ENCODE assay signal across 12 mouse cellular contexts in genomic region chr5:151022939-151023338, GRCm38 (mm10).
A peak's percentile ranks its signal among the peaks of the same experiment; 100 is the strongest.
DNase-seq lines count a peak whose midpoint lies in the region; ATAC-seq and TF ChIP-seq lines count a peak whose summit lies in the region.
"Had no signal": no experiment of that assay in that cellular context is flagged by ENCODE, and none has a peak within 500 bp of the region (broad histone marks: within the 10 kb centered on the region; RNA-seq: fewer than 3 reads in every experiment).

No protein-coding gene starts in this region.

- H3K9ac ChIP-seq in kidney, embryonic 16.5 days (replicated peaks; ENCODE audit: low read length), result no peak overlapping the region
- no peak overlapping the region for H3K9ac ChIP-seq in intestine, embryonic 15.5 days
- H3K9ac ChIP-seq: liver, embryonic 13.5 days had no signal

- no peak for TF ChIP-seq CTCF in kidney, adult 2 months (conservative IDR thresholded peaks at IDR 0.05; ENCODE audit: insufficient read depth, insufficient read length, low read depth, low read length)
- no peak for TF ChIP-seq CTCF in brain, embryonic 14.5 days (IDR thresholded peaks at IDR 0.05; ENCODE audit: borderline replicate concordance, extremely low read depth, insufficient read depth, insufficient read length)

- H3K4me2 ChIP-seq in kidney, embryonic 16.5 days (replicated peaks; ENCODE audit: low read depth, low read length), result peak overlapping the region; percentile 5; the same call in 1 of the 2 replicates
- no peak overlapping the region for H3K4me2 ChIP-seq in intestine, embryonic 15.5 days (replicated peaks)
- H3K4me2 ChIP-seq: liver, embryonic 13.5 days had no signal

- H3K4me3 ChIP-seq in kidney, embryonic 16.5 days (ENCODE audit: low read length), result no peak overlapping the region
- no peak overlapping the region for H3K4me3 ChIP-seq in kidney, adult 2 months (ENCODE audit: insufficient read depth, low read depth, low read length)
- H3K4me3 ChIP-seq in intestine, embryonic 15.5 days (replicated peaks), result no peak overlapping the region
- H3K4me3 ChIP-seq: liver, embryonic 13.5 days had no signal

- TF ChIP-seq POLR2A in kidney, adult 2 months (IDR thresholded peaks at IDR 0.05; ENCODE audit: low read depth, low read length), result no peak
- no peak for TF ChIP-seq POLR2A in brain, embryonic 14.5 days (IDR thresholded peaks at IDR 0.05; ENCODE audit: borderline replicate concordance, extremely low read depth, insufficient read depth, insufficient read length, poor library complexity, severe bottlenecking)

- no peak for DNase-seq in frontal cortex, postnatal 14 days (ENCODE audit: low spot score in 2 of 2)
- no peak for DNase-seq in kidney, adult 2 months
- peak; percentile 67 for DNase-seq in brain, embryonic 14.5 days (ENCODE audit: low read depth)
- no peak for DNase-seq in cerebellum, adult 8-10 months
- DNase-seq in adrenal gland, postnatal 4 days (ENCODE audit: low spot score in 2 of 2), result no peak
- DNase-seq: kidney, adult 8-10 months; liver, embryonic 13.5 days; spleen, adult 18-20 months; thymus, postnatal 4 days had no signal

- no peaks in the 10 kb centered on the region for H3K36me3 ChIP-seq in kidney, embryonic 16.5 days (ENCODE audit: insufficient read depth, low read length)
- H3K36me3 ChIP-seq in kidney, adult 2 months (ENCODE audit: control insufficient read depth, insufficient read depth, low read length), result no peaks in the 10 kb centered on the region
- no peaks in the 10 kb centered on the region for H3K36me3 ChIP-seq in intestine, embryonic 15.5 days
- H3K36me3 ChIP-seq: liver, embryonic 13.5 days had no signal

- peaks cover 14% of the 10 kb centered on the region; the same call in 1 of the 2 replicates for H3K4me1 ChIP-seq in kidney, embryonic 16.5 days (ENCODE audit: insufficient read depth, low read length)
- peaks cover 20% of the 10 kb centered on the region for H3K4me1 ChIP-seq in kidney, adult 2 months (ENCODE audit: control insufficient read depth, insufficient read depth, low read length)
- H3K4me1 ChIP-seq in intestine, embryonic 15.5 days (replicated peaks), result peaks cover 10% of the 10 kb centered on the region
- H3K4me1 ChIP-seq: liver, embryonic 13.5 days had no signal

- H3K27me3 ChIP-seq in kidney, embryonic 16.5 days (ENCODE audit: insufficient read depth, low read length), result no peaks in the 10 kb centered on the region
- H3K27me3 ChIP-seq in kidney, adult 2 months (replicated peaks; ENCODE audit: control insufficient read depth, insufficient read depth, low read length), result no peaks in the 10 kb centered on the region
- no peaks in the 10 kb centered on the region for H3K27me3 ChIP-seq in intestine, embryonic 15.5 days (replicated peaks)
- H3K27me3 ChIP-seq: liver, embryonic 13.5 days had no signal

- peak; percentile 84 for ATAC-seq in frontal cortex, adult (ENCODE audit: low TSS enrichment)
- no peak for ATAC-seq in kidney, embryonic 16.5 days (ENCODE audit: low FRiP score, low TSS enrichment)
- ATAC-seq in intestine, embryonic 15.5 days, result no peak

- no peak overlapping the region for H3K27ac ChIP-seq in kidney, embryonic 16.5 days (ENCODE audit: low read length)
- H3K27ac ChIP-seq in kidney, adult 2 months (ENCODE audit: insufficient read depth, low read depth, low read length), result no peak overlapping the region; the same call in 1 of the 2 replicates
- H3K27ac ChIP-seq in intestine, embryonic 15.5 days, result peak overlapping the region; percentile 70
- H3K27ac ChIP-seq: liver, embryonic 13.5 days had no signal

- H3K9me3 ChIP-seq in kidney, embryonic 16.5 days (ENCODE audit: low read length), result no peaks in the 10 kb centered on the region
- no peaks in the 10 kb centered on the region for H3K9me3 ChIP-seq in intestine, embryonic 15.5 days
- H3K9me3 ChIP-seq: liver, embryonic 13.5 days had no signal

- 23% methylated on average over 1 of the region's 1 CpGs for WGBS in kidney, embryonic 16.5 days
- 69% methylated on average over 1 of the region's 1 CpGs for WGBS in kidney, adult 2 months
- 12% methylated on average over 1 of the region's 1 CpGs for WGBS in intestine, embryonic 15.5 days
